Mouse (Mus musculus) lung, postnatal 14 days (tissue): Measurements from ENCODE around the gene Arhgef3.

Source experiments
- DNase-seq: peaks from one replicate; pipeline ENCODE4 v3.0.0; 2021

Arhgef3 gene

DNA sequence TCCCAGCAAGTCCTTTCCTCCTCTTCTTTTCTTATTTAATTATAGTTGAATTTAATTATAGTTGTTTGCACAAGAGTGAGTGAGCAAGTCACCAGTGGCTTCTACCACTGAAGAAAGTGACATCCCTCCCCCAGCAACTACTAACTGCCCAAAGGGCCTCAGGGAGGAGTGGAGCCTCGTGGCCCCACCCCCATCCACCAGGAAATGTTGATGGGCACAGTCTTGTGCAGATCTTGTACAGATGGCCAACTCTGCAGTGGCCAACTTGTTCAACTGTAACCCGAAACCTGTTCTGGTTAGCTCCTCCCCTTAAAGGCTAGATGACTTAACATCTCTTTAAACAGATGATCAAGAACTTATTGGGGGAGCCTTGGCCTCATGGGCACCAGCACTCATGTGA lies 275.0 kb downstream of the Arhgef3 start:
- no peak for DNase-seq

DNA sequence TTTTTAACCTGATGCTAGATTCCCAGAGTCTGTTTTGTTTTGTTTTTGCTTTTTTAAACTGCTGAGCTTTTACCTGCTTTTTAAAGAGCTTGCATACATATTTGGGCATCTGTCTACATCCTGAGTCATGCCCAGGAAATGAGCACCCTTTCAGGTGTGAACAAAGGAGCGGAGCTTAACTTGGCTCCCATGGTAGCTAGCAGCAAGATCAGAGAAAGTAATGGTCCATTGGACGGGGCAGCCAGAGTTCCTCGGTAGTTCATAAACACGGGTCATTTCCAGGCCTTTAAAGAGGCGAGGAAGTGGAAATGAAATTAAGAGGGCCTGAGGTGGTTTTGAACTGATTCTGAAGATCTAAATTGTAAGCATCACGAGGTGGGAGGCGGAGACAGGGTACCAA lies 276.0 kb downstream of the Arhgef3 start:
- no peak for DNase-seq

DNA sequence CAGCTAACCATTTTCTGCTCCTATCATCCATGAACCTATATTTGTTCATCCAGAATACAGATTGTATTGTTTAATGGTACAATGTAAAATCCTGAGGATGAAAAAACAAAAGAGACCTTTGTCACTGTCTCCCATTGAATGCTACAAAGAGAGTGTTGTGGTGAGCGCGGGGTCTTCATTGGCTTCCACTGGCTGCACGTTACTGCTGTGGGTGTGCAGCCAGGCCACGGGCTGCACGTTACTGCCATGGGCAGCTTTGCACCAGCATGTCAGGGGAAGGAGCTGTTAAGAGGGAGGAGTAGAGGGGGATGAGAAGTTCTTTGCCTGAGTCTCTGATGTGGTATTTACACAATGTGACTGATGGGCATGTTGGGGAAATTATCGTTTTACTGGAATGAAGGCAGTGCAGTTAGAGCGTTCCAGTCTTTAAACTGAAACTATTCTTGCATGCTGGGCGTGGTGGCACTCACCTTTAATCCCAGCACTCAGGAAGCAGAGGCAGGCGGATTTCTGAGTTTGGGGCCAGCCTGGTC lies 277.1 kb downstream of the Arhgef3 start:
- no peak for DNase-seq

DNA sequence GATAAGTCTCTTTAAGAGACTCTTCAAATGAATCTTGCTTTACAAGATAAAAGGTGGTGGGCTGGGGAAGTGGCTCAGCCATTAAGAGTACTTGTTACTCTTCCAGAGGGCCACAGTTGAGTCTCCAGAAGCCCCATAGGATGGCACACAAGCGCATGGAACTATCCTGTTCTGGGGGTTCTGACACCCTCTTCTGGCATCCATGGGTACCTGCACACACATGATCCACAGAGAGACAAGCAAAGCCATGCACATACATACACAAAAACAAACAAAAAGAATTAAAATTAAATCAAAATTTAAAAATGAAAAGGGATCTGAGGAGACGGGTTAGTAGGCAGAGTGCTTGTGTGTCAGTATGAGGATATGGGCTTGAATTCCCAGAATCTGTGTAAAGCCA lies 278.0 kb downstream of the Arhgef3 start:
- no peak for DNase-seq

DNA sequence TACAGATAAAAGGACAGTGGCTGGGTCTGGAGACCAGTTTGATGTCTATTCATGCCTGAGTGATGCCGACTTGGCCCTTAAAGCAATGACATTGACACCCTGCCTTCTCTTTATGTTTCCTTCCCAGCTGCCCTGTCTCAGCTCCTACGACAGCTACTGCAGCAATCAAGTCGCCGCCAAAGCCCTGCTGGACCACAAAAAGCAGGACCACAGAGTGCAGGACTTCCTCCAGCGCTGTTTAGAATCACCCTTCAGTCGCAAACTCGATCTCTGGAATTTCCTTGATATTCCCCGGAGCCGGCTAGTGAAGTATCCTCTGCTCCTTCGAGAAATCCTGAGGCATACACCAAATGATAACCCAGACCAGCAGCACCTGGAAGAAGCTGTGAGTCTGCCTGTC lies 279.1 kb downstream of the Arhgef3 start:
- DNase-seq = no peak

DNA sequence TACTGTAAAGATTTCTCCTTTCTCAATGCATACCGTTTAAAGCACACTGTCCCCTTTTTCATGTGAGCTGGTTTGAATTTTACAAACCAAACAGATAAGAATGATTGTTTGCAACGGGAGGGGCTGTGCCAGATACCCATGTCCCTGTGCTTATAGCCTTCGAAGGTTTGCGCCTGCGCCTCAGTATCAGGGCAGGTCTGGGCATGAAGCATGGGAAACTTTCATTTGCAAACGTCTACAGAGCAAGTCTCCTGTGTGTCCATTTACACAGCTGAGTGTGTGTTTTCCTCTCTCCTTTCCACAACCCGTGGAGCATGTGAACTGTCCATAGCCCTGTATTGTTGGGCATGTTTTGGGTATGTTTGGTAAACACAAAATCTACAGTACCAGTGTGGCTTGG lies 281.7 kb downstream of the Arhgef3 start:
- DNase-seq = no peak

DNA sequence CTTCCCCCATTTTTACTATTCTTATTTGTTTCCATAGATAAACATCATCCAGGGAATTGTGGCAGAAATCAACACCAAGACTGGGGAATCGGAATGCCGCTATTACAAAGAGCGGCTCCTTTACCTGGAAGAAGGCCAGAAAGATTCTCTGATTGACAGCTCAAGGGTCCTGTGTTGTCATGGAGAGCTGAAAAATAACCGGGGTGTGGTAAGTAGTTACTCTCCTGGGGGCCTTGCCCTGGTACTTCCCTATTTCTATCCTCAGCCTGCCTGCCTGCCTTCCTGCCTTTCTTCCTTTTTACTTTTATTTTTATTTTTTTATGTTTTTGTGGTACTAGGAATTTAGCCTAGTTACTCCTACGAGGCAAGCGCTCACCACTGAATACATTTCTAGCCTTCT lies 282.8 kb downstream of the Arhgef3 start:
- DNase-seq = no peak

DNA sequence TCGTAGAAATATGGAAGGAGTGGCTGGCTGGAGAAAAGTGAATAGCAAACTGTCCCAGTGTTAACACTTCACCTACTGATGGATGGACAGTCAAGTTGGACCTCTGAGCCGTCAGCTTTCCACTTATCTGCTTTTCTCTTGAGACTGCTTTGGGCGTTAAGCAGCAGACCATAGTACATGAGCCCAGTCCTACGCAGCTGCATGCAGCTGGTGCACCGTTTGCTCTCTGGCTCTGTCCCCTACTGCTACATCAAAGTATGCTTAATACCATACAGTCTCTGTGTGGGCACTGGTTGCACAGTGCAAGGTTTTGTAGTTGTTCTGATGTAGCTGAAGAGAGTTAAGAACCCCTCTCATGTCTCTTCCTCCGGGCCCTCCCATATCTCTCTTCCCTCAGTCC lies 285.8 kb downstream of the Arhgef3 start:
- DNase-seq = no peak

DNA sequence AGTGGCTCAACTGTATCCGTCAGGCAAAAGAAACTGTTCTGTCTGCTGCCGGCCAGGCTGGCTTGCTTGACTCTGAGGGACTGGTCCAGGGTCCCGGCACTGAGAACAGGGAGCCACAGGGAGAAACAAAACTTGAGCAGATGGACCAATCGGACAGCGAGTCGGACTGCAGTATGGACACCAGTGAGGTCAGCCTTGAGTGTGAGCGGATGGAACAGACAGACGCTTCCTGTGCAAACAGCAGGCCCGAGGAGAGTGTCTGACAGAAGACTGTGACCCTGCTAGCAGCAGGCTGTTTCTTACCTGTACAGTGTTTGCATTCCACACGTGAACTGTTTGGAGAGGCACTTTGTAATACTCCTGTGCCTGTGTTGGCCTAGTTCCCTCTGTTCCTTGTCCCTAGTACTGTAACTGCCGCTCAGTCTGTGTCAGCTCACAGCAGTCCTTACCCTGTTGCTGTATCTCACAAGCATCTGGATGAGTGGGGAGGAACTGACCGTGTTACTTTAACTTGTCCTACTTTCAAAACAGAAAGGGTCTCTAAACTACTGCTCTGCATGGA lies 287.1 kb downstream of the Arhgef3 start:
- peak; percentile 33 for DNase-seq

DNA sequence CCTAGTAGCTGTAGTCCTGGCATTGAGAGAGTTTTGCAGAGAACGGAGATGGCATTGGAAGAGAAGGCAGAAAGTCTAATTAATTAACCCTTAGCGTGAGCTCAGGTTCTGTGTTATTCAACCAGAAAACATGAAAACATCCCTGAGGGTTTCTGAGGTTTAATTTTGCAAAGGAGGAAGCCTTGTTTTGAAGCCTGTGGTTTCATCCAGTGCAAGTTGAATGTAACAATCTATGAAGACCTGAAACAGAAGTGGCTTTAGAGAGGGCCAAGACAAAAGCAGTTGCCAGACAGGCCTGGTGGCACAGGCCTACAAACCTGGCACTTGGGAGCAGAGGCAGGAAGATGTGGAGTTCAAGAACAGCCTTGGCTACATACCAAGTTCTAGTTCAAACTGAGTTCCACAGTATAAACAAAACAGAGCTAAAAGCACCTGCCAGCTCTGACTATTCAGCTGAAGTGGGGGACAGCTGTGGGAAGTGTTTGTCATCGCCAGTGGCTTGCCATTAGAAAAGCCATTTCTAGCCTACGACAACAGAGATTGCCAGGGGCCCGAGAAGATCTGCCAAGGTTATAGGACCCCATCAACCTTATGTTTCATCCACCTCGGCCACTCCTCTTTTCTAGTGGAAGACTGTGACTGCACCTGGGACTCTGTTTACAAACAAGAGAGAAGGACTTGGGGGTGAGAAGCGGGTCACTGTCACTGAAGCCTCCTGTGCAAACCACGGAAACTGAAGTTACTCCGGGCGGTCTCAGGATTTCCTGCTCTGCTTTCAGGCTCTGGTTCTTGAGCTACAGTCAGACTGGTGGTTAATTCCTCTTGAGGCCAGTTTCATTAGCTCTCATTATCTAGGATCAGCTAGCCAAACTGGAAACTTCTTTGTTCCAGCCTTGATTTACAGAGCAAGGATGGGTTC lies 287.9 kb downstream of the Arhgef3 start:
- DNase-seq = peak; percentile 33

DNA sequence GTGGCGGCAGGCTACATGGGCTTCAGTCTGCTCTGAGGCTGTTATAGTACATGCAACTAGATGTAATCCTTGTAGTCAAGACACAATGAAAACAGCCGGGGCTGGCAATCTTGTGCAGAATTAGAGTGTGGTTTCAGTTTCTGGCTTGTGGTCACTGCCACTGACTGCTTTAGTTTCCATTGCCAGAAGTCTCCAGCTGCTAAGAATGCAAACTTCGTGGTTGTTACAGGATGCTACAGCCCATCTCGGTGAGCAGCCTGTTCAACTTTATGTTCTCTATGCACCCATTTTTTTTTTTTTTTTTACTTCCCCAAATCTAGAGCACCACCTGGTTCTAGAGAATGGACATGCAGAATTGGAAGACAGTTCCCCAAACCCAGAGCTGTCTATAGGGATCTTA lies 290.8 kb downstream of the Arhgef3 start:
- DNase-seq = no peak

DNA sequence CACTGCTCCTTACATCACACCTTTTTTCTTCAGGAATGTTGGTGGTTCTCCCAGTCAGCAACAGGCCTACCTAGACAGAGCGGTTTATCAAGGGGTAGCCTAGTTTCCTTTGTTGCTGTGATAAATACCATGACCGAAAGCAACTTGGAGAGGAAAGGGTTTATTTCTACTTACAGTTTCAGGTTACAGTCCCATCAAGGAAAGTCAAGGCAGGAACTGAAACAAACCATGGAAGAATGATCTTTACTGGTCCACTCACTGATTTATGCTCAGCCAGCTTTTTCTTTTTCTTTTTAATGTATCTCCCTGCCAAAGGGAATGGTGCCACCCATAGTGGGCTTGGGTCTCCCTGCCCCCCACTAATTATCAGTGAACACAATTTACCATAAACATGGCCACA lies 291.2 kb downstream of the Arhgef3 start:
- no peak for DNase-seq

DNA sequence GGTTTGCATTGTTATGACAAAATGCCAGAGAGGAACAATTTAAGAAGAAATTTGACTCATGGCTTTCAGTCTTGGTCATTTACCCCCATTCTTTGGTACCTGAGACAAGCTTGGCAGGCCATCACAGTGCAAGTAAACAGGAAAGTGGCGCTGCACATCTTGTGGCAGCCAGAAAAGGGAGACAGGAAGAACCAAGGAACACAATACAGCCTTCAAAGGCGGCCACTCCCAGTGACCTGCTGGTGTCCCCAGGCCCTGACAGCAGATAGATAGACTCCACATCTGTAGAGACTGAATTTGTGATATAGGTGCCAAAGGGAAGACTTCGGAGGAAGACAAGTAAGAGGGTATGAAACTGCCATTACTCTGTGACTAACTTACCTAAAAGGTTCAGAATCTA lies 293.5 kb downstream of the Arhgef3 start:
- DNase-seq = peak; percentile 42

DNA sequence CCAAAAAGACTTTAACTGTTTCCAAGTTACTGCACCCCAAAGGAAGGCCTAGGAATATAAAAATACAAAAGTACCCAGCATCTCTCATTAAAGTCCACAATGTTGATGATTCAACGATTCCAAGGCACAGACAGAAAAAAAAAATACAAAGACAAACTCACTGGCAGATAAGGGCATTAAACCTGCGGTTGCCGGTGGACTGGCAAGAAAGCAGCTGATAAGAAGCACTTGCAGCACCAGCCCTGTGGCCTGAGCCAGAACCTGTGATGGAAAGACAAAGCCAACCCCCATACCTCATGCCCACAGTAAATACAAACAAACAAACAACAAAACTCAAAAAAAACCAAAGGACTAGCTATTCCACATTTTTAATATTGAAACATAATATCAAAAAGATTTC lies 295.0 kb downstream of the Arhgef3 start:
- DNase-seq = no peak

DNA sequence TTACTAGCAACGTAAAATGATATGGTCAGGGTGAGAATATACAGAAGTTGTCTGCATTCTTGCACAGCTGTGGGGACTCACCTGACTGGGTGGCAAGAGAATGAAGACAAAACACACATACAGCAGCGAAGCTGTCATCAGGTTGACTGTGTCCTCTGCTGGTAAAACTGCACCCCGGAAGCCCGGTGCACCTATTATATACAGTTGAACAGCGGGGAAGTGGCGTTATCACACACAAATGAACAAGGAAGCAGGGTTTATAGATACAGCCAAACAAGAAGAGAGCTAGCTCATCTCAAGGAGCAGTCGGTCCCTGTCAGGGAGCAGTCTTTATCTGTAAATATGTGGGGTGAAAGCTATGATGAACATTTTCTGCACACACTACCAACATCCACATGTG lies 296.8 kb downstream of the Arhgef3 start:
- DNase-seq = no peak

DNA sequence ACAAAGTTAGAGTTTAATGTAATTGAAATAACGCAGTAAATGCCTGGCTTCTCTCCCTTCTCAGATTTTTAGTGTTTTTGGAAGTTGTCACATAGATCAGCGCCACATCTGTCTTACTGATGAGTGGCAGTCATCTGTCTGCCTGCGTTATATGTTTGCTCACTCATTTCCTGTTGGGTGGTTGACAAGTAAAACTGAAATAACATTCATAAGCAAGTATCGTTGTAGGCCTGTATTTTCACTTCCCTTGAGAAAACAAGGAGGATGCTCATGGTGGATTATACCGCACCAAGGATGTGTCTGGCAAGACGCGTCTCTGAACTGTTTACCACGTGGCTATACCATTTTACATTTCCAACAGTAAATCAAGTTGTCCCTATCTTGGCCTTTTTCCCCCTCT lies 298.0 kb downstream of the Arhgef3 start:
- DNase-seq = no peak

DNA sequence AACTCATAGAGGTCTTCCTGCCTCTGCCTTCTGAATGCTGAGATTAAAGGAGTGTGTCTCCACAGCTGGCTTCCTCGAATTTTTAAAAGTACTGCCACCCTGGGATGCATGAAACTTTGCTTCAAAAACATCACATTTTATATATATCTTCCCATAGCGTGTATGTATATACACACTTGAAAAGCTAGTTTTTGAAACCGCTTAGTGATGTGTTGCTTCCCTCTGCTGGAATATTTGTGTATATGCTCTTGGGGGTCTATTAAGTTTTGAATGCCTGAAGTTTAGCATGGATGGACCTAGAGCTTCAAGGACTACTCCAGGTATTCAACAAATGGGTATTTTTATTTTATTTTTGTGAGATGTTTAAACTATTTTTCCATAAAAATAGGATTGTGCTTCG lies 299.3 kb downstream of the Arhgef3 start:
- peak; percentile 27 for DNase-seq

DNA sequence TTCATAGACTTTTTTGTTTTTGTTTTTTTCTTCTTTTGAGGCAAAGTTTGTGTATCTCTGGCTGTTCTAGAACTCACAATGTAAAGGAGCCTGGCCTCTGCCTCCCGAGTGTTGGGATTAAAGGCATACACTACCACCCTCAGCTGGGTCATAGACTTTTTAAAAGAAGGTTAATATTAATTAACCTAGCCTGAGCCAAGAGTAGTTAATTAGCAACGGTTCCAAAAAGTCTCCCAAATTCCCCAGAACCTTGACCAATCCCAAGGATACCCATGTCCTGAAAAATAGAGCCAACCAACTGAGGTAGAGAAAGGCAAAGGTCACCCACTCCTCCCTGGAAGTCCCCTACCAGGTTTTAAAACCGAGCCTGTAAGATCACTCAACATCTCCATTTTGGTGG lies 306.1 kb downstream of the Arhgef3 start:
- DNase-seq = no peak

DNA sequence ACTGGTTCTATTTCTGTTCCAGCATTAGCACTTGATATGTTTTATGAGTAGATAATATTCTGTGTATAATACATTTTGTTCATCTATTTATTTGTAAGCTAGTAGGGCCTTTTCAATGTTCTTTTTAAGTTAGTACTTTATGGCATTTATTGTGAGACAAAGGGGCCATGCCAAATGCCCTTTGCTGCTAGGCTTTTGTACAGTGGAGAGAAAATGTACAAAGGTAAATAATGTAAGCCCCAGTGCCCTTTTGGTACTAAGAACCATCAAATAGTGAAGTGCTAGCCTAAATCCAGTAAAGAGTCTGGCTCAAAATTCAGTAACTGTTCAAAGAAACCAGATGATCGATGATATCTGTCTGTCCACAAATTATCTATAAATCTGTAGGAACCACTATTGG lies 307.6 kb downstream of the Arhgef3 start:
- DNase-seq = no peak

DNA sequence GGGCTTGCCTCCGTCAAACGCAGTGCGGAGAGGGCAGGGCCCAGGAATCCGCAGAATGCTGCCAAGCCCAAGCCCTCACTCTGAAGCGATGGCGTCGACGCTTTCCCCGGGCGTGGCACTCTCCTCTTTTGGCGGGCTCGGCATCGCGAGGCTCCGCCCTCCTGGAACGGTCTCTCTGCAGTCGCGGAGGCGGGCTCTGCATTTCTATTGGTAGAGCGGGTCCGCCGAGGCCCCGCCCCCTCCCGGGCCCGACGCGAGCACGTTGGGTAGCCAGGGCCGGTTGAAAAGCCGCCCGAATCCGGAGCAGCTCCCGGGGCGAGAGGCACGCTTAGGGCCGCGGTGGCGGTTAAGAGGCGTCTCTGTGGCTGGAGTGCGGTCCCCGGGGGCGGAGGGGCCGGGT lies 313.9 kb downstream of the Arhgef3 start, which contains the start of gene Fam208a:
TSS of gene Fam208a (plus strand) at position 262 of the 400 bp plus-strand sequence.
- peak; percentile 95 for DNase-seq

DNA sequence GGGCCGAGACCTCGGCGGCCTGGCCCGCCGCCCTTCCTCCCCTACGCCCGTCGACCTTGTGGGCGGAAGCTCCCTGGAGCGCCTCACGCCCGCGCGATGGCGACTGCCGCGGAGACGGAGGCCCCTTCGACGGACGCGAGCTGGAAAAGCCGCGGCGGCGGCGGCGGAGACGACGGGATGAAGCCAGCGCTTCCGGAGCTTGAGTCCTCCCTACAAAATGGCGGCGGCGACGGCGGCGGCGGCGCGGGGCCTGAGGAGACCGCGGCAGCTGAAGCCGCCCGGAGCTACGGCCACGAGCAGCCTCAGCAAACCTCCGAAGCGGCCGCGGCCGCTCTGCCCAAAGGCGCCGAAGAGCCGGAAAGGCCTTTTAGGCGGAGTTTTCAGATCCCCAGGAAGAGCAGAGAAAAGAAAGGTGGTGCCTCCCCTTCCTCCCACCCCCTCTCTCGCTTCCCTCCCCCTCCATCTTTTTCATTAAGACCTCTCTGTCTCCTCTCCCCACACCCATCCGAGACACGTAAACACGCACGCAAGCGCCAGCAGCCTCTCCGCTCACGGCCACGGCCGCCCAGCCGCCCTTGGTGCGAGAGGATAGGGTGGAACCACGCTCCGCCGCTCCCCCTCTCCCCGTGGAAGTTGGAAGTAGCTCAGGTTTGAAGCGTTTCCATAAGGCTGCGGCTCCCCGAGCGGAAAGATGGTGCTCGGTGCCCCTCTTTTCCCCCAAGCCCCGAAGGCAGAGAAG lies 314.4 kb downstream of the Arhgef3 start:
- DNase-seq = peak; percentile 87

DNA sequence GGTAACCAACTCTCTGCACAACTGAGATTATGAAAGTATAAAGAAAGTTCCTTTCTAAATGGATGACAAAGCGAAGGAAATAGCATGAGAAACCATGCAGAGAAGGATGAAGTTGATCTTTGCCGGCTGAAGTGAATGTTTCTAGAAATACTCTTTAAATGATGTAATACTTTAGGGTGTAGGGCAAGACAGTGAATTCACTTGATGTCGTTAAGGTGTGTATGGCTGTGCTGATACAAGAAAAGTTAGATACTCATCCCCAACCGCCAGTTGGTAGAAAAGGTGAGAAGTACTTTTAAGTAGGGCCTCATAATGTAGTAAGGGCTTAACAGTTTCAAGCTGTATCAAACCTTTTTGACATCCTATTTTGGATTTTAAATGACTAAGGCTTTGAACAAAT lies 315.6 kb downstream of the Arhgef3 start:
- no peak for DNase-seq

DNA sequence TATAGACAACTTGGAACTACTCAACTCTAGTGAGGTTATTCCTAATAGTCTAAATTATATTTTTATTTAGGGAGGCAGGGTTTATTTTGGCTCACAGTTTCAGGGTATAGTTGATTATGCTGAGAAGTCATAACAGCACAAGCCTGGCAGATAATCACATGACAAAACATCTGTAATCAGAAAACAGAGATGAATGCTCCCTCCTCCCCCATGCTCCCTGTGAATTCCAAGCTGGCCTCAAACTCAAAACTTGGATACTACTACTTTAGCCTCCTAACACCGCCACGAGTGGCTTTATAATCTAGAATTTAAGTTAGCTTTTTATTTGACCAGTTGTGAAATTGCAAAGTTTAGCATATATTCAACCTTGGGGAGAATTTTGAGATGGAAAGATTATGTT lies 317.4 kb downstream of the Arhgef3 start:
- DNase-seq = no peak

DNA sequence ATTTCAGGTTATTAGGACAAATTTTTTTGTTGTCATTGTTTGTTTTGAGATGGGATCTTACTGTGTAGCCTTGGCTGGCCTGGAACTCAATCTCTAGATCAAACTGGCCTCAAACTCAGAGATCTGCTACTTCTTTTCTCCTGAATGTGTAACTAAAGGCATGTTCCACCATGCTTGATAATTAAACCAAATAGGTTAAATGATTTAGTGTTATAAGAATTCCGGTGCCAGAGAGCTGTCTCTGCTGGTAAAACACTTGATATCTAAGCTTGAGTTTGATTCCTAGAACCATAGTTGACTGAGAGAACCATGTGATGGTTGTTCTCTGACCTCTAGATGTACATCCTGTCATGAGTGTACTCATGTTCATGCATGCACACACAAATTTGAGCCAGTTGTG lies 321.4 kb downstream of the Arhgef3 start:
- no peak for DNase-seq
